Mouse (Mus musculus): ENCODE data around the gene Mc1r.

The Mc1r gene

GRCm38 (mm10) chr8:123406786-123407185 is at the start of gene Mc1r:
Mc1r (plus strand) TSS chr8:123407107.
- DNase-seq (ENCODE audit: extremely low read depth, insufficient read length, low spot score): peak; percentile 33

GRCm38 (mm10) chr8:123361082-123361739 is 45.7 kb upstream of the Mc1r start:
- DNase-seq (ENCODE audit: extremely low read depth, insufficient read length, low spot score): peak; percentile 33

DNA sequence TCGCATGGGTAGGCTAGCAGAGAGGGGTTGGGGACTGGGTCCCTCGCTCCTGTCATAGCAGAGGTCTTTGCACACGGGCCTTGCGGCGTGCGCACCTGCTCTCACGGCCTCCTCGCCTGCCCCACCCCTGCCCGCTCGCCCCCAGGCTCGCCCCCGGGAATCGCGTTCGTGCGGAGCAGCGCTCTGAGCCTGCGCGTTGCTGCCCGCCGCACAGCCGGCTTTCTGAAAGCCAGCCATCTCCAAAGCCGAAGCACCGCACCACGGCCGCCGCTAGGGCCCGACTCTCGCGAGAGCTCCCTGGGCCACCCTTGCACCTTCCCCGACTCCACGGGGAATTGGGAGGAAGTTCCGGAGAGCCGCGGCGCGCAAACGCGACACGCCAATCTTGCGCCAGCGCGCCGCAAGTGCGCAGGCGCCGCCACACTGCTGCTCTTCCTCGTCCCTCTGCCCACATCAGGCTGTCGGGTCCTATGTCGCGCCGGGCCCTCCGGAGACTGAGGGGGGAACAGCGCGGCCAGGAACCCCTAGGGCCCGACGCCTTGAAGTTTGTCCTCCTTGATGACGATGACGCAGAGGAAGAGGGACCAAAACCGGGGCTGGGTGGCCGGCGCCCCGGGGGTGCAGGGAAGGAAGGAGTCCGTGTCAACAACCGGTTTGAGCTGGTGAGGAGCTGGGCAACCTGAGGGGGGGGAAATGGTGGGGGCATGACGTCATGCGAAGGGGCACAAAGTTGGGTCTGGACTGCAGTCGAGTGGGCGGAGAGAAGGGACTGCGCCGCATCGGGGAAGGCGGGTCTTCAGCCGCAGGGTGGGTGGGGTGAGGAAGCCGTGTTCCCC is 33.3 kb upstream of the Mc1r start, which contains the start of gene Tcf25:
TSS of gene Tcf25 (plus strand) at position 351 of the 836 bp plus-strand sequence.
- DNase-seq (ENCODE audit: extremely low read depth, insufficient read length, low spot score): peak; percentile 97

GRCm38 (mm10) chr8:123374239-123374578 is 32.7 kb upstream of the Mc1r start:
- DNase-seq (ENCODE audit: extremely low read depth, insufficient read length, low spot score): peak; percentile 91

- no peak for DNase-seq (ENCODE audit: extremely low read depth, insufficient read length, low spot score)
These were observed 31.2 kb upstream of the Mc1r start for GRCm38 (mm10) chr8:123375701-123376100.

- no peak for DNase-seq (ENCODE audit: extremely low read depth, insufficient read length, low spot score)
These were observed 30.8 kb upstream of the Mc1r start for GRCm38 (mm10) chr8:123376106-123376505.

DNA sequence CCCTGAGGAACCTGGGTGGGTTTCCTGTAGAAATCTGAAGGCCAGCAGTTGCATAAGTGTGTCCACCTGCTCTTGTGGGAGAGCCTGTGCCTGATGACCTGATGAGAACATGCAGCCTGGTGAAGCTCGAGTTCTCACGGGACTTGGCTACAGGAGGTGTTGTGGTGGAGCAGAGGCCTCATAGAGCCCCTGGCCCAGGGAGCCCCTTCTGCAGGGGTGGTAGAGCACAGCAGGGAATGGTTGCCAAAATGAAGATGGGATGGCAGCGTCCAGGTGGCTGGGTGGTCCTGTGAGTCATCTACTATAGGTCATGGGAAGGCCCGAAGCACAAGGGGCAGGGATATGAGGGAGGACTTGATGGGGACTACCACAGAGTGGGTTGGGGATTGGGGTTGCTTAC is 25.2 kb upstream of the Mc1r start:
- DNase-seq (ENCODE audit: extremely low read depth, insufficient read length, low spot score): no peak

DNA sequence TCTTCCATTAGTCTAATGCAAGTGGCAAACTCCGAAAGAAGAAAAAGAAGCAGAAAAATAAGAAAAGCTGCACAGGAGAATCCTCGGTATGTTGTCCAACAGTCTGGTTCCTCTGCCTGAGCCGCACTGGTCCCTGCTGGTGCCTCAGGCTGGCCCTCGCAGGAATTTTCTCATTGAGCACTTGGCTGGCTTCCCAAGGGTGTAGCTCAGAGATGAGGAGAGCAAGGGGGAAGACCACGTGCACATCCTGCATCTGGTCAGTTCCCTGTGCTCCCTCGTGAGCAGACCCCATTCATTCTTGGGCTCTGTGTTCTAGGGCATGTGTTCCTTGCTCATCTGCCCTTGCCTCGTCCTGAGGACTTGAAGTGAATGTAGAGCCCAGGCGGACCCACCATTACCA is 24.4 kb upstream of the Mc1r start:
- DNase-seq (ENCODE audit: extremely low read depth, insufficient read length, low spot score): no peak

GRCm38 (mm10) chr8:123384883-123385540 is 21.9 kb upstream of the Mc1r start:
- no peak for DNase-seq (ENCODE audit: extremely low read depth, insufficient read length, low spot score)

DNA sequence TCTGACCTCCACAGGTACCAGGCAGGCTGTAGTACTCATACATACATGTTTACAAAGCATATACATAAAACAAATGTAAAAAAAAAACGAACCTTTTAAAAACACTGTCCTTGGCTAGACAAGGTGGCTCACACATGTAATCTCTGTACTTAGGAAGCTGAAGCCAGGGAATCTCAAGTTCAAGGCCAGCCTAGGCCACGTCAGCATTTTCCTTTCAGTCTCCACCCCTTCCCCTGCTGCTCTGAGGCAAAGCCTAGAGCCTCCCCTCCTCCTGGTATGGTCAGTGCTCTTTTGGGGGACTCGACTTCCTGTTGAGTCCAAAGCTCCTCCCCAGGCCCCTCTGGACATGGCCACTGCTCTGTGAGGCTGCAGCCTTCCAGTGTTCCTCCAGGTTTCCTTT is 19.9 kb upstream of the Mc1r start:
- no peak for DNase-seq (ENCODE audit: extremely low read depth, insufficient read length, low spot score)

GRCm38 (mm10) chr8:123387801-123388200 is 19.1 kb upstream of the Mc1r start:
- DNase-seq (ENCODE audit: extremely low read depth, insufficient read length, low spot score): no peak

- no peak for DNase-seq (ENCODE audit: extremely low read depth, insufficient read length, low spot score)
These were observed 17.9 kb upstream of the Mc1r start for GRCm38 (mm10) chr8:123389026-123389425.

DNA sequence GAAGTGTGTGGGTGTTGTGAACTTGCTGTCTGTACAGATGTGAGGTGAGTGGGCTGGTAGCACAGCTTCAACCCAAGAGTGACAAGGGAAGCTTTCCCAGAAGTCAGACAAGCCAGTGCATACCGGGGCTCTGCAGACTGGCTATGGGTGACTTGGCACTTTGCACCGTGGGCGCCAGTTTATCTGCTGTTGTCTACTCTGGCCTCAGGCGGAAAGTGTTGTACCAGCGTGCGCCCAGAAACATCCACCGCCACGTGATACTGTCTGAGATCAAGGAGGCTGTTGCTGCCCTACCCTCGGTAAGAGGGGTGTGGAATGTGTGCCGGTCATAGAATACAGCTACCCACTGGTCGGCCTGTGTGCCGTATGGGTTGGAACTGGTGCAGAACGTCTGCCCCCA is 8.6 kb upstream of the Mc1r start:
- DNase-seq (ENCODE audit: extremely low read depth, insufficient read length, low spot score): no peak

- no peak for DNase-seq (ENCODE audit: extremely low read depth, insufficient read length, low spot score)
These were observed 5.0 kb upstream of the Mc1r start for GRCm38 (mm10) chr8:123401936-123402335.

DNA sequence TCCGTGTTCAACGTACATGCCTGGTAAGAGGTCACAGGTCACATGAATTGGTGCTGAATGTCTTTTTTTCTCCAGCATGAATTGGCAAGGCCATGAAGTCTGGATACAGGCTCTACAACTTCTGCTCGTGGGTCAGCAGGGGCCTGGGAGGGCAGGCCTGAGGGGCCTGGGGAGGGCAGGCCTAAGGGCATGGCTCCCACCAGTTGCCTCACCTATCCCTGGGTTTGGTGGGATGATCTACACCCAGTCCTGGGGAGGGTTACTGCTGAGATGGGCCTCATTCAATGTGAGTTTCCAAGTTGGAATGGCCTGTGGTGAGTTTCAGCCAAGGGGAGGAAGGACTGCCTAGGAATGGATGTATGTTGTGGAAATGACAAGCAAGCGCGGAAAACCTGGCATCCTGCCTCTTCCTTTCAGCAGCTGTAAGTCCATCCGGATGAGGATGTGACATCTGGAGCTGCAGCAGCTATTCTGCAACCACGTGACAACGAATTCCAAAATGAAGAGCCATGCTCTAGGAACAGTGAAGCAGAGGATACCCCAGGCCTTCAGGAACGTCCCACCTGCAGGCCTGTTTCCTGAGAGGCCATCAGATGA is 4.1 kb upstream of the Mc1r start:
- no peak for DNase-seq (ENCODE audit: extremely low read depth, insufficient read length, low spot score)

DNA sequence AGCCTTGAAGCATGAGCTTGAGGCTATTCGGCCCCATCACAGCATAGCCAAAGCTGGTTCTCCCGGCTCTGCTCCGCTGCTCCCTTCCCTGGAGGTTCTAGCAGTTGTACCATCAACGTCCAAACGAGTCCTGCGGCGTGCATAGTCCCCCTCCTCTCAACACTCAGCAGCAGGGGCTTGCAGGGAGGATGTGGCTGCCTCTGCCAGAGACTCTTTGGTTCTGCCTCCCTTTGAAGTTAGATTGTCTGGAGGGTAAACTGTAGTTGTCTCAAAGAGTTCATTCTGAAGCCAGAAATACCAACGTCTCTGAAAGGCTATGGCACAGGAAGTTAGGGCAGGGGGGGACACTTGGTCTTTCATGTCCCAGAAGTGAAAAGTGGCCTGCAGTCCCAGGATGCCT is 2.4 kb upstream of the Mc1r start:
- no peak for DNase-seq (ENCODE audit: extremely low read depth, insufficient read length, low spot score)

DNA sequence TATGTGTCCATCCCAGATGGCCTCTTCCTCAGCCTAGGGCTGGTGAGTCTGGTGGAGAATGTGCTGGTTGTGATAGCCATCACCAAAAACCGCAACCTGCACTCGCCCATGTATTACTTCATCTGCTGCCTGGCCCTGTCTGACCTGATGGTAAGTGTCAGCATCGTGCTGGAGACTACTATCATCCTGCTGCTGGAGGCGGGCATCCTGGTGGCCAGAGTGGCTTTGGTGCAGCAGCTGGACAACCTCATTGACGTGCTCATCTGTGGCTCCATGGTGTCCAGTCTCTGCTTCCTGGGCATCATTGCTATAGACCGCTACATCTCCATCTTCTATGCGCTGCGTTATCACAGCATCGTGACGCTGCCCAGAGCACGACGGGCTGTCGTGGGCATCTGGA is 705 bp downstream of the Mc1r start:
- no peak for DNase-seq (ENCODE audit: extremely low read depth, insufficient read length, low spot score)

GRCm38 (mm10) chr8:123408586-123409544 is 2.0 kb downstream of the Mc1r start:
- DNase-seq (ENCODE audit: extremely low read depth, insufficient read length, low spot score): no peak

GRCm38 (mm10) chr8:123410049-123410587 is 3.2 kb downstream of the Mc1r start:
- DNase-seq (ENCODE audit: extremely low read depth, insufficient read length, low spot score): peak; percentile 55

- DNase-seq (ENCODE audit: extremely low read depth, insufficient read length, low spot score): no peak
These were observed 3.9 kb downstream of the Mc1r start for GRCm38 (mm10) chr8:123410788-123411187.
